Mouse (Mus musculus): Measurements from ENCODE around the gene Taok3. TPM values are rescaled to one million over a fixed set of nuclear protein-coding genes. Genes with fewer than 3 reads are reported as not detected.

Gene Taok3
- polyA plus RNA-seq, 1 experiment from 2014 or later, result 61.7 TPM

DNA sequence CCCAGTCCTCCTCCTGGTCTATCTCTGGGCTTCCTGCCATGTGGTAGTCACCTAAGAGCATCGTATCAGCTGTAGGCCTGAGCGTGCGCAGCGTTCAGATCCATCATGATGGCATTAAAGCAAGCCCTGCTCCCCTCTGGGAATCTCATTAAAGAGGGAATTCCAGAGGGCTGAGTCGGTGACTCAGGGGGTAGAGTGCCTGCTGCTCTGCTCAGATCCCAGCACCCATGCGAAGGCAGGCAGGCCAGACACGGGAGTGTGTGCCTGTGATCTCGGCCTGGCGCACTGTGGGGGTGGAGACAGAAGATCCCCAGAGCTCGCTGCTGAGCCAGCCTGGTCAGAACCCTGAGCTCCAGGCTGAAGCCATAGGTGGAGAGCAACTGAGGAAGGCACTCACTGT is 128.4 kb downstream of the Taok3 start:
- ATAC-seq, result no peak
- peaks cover 8% of the 10 kb centered on the region for H3K4me1 ChIP-seq (ENCODE audit: control insufficient read depth, insufficient read depth, low read depth, low read length)
- H3K4me3 ChIP-seq (ENCODE audit: low read length), result no peak overlapping the region
- peaks cover 20% of the 10 kb centered on the region for H3K36me3 ChIP-seq (ENCODE audit: control insufficient read depth, insufficient read depth, low read length)
- no peaks in the 10 kb centered on the region for H3K27me3 ChIP-seq (replicated peaks; ENCODE audit: control insufficient read depth, insufficient read depth, low read length)
- H3K9me3 ChIP-seq (ENCODE audit: control insufficient read depth, low read length), result no peaks in the 10 kb centered on the region
- 29% methylated on average over 9 of the region's 10 CpGs for WGBS
- no peak overlapping the region for H3K4me2 ChIP-seq (ENCODE audit: low read length)
- no peak overlapping the region for H3K27ac ChIP-seq (ENCODE audit: low read depth, low read length)
- H3K9ac ChIP-seq (ENCODE audit: low read depth, low read length), result no peak overlapping the region

DNA sequence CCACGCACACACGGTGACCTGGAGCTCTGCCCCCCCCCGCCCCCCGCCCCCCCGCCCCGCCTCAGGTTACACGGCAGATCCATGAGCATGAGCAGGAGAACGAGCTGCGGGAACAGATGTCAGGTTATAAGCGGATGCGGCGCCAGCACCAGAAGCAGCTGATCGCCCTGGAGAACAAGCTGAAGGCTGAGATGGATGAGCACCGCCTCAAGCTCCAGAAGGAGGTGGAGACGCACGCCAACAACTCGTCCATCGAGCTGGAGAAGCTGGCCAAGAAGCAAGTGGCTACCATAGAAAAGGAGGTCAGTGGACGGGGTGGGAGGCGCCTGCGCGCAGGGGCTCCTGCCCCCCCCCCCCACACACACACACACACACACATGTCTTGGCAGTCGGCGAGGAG is 130.9 kb downstream of the Taok3 start:
- H3K36me3 ChIP-seq (ENCODE audit: control insufficient read depth, insufficient read depth, low read length), result peaks cover 28% of the 10 kb centered on the region
- WGBS, result 70% methylated on average over 18 of the region's 24 CpGs

DNA sequence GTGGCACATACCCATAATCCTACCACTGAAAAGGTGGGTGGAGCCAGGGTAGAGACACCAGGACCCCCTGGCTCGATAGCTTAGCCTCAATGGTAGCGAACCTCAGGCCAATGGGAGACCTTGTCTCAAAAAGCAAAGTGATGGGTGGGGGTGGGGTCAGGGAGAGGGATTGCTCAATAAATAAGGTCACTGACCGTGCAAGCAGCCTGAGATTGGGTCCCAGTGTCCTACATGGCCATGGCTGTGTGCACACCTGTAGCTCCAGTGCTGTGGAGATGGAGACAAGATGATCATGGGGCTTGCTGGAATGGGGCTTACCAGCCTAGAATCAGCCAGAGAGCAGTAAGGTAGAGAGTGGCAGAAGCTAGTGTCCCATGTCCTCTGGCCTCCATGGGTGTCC is 131.8 kb downstream of the Taok3 start:
- Histone ChIP-seq H3K9ac (ENCODE audit: low read depth, low read length) (no peak overlapping the region), H3K4me2 (ENCODE audit: low read length) (no peak overlapping the region), H3K4me1 (ENCODE audit: control insufficient read depth, insufficient read depth, low read depth, low read length) (no peaks in the 10 kb centered on the region), H3K36me3 (ENCODE audit: control insufficient read depth, insufficient read depth, low read length) (peaks cover 38% of the 10 kb centered on the region), H3K27ac (ENCODE audit: low read depth, low read length) (no peak overlapping the region), H3K27me3 (replicated peaks; ENCODE audit: control insufficient read depth, insufficient read depth, low read length) (no peaks in the 10 kb centered on the region), H3K4me3 (ENCODE audit: low read length) (no peak overlapping the region), H3K9me3 (ENCODE audit: control insufficient read depth, low read length) (no peaks in the 10 kb centered on the region)
- no peak for ATAC-seq
- WGBS, result 98% methylated on average over 3 of the region's 3 CpGs

More for the DNA sequence above, 130.9 kb downstream of the Taok3 start:
- H3K27ac ChIP-seq (ENCODE audit: low read depth, low read length), result no peak overlapping the region
- H3K9me3 ChIP-seq (ENCODE audit: control insufficient read depth, low read length), result no peaks in the 10 kb centered on the region
- no peak overlapping the region for H3K4me2 ChIP-seq (ENCODE audit: low read length)
- H3K4me3 ChIP-seq (ENCODE audit: low read length), result no peak overlapping the region
- no peaks in the 10 kb centered on the region for H3K27me3 ChIP-seq (replicated peaks; ENCODE audit: control insufficient read depth, insufficient read depth, low read length)
- no peak overlapping the region for H3K9ac ChIP-seq (ENCODE audit: low read depth, low read length)
- no peak for ATAC-seq
- H3K4me1 ChIP-seq (ENCODE audit: control insufficient read depth, insufficient read depth, low read depth, low read length), result no peaks in the 10 kb centered on the region

DNA sequence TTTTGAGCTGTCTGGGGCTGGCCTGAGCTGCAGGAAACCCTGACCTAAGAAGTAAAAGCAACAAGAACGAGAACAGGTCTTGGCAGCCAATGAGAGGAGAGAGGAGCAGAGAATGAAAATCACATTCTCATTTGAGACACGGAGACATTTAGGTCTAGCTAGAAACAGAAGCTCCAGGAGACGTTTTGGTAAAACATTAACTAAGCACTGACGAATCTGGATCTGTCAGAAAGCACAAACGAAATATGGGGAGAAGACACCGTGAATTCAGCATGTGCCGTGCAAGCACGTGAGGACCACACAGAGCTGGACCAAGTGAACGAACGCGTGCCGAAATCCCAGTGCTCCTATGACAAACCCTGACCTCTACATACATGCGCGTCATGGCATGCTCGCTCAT is 138.3 kb downstream of the Taok3 start:
- H3K9ac ChIP-seq (ENCODE audit: low read depth, low read length), result no peak overlapping the region
- H3K36me3 ChIP-seq (ENCODE audit: control insufficient read depth, insufficient read depth, low read length), result peaks cover 58% of the 10 kb centered on the region
- no peak overlapping the region for H3K4me3 ChIP-seq (ENCODE audit: low read length)
- no peak for ATAC-seq
- no peaks in the 10 kb centered on the region for H3K4me1 ChIP-seq (ENCODE audit: control insufficient read depth, insufficient read depth, low read depth, low read length)
- H3K27ac ChIP-seq (ENCODE audit: low read depth, low read length), result no peak overlapping the region
- H3K27me3 ChIP-seq (replicated peaks; ENCODE audit: control insufficient read depth, insufficient read depth, low read length), result no peaks in the 10 kb centered on the region
- 95% methylated on average over 15 of the region's 15 CpGs for WGBS
- H3K9me3 ChIP-seq (ENCODE audit: control insufficient read depth, low read length), result no peaks in the 10 kb centered on the region
- H3K4me2 ChIP-seq (ENCODE audit: low read length), result no peak overlapping the region

- H3K9ac ChIP-seq (ENCODE audit: low read depth, low read length), result no peak overlapping the region
- H3K27me3 ChIP-seq (replicated peaks; ENCODE audit: control insufficient read depth, insufficient read depth, low read length), result no peaks in the 10 kb centered on the region
- no peak overlapping the region for H3K4me2 ChIP-seq (ENCODE audit: low read length)
- H3K36me3 ChIP-seq (ENCODE audit: control insufficient read depth, insufficient read depth, low read length), result peaks cover 49% of the 10 kb centered on the region
- no peak overlapping the region for H3K27ac ChIP-seq (ENCODE audit: low read depth, low read length)
- WGBS, result 92% methylated on average over 19 of the region's 21 CpGs
- 0 out of 2 replicates have a peak, but pooled peaks have one; percentile 29 for ATAC-seq
- peaks cover 4% of the 10 kb centered on the region; the same call in 1 of the 2 replicates for H3K9me3 ChIP-seq (ENCODE audit: control insufficient read depth, low read length)
- H3K4me3 ChIP-seq (ENCODE audit: low read length), result no peak overlapping the region
- H3K4me1 ChIP-seq (ENCODE audit: control insufficient read depth, insufficient read depth, low read depth, low read length), result no peaks in the 10 kb centered on the region
Measured at GRCm38 (mm10) chr5:117263566-117263965, 143.6 kb downstream of the Taok3 start.

- Histone ChIP-seq H3K9me3 (ENCODE audit: control insufficient read depth, low read length) (peaks cover 4% of the 10 kb centered on the region; the same call in 1 of the 2 replicates), H3K9ac (ENCODE audit: low read depth, low read length) (no peak overlapping the region), H3K36me3 (ENCODE audit: control insufficient read depth, insufficient read depth, low read length) (peaks cover 43% of the 10 kb centered on the region), H3K4me1 (ENCODE audit: control insufficient read depth, insufficient read depth, low read depth, low read length) (no peaks in the 10 kb centered on the region), H3K4me2 (ENCODE audit: low read length) (no peak overlapping the region), H3K27me3 (replicated peaks; ENCODE audit: control insufficient read depth, insufficient read depth, low read length) (no peaks in the 10 kb centered on the region), H3K27ac (ENCODE audit: low read depth, low read length) (no peak overlapping the region), H3K4me3 (ENCODE audit: low read length) (no peak overlapping the region)
- 53% methylated on average over 5 of the region's 5 CpGs for WGBS
- no peak for ATAC-seq
Measured at GRCm38 (mm10) chr5:117264701-117265100, 144.8 kb downstream of the Taok3 start.

DNA sequence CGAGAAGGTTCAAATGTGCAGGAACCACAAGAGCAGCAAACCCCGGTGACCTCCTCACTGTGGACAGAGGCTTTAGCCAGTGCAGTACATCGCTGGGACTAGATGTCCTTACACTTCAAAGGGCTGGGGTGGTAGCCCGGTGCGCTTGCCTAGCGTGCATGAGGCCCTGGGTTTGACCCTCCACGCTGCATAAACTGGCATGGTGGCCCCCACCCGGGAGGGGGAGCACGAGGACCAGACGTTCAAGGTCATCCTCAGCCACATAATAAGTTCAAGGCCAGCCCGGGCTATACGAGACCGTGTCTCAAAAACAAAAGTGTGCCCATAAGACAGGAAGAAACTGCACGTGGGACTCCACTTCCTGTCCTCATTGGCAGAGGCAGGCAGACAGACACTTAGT is 148.0 kb downstream of the Taok3 start:
- no peak for ATAC-seq
- Histone ChIP-seq H3K4me3 (ENCODE audit: low read length) (no peak overlapping the region), H3K27me3 (replicated peaks; ENCODE audit: control insufficient read depth, insufficient read depth, low read length) (no peaks in the 10 kb centered on the region), H3K36me3 (ENCODE audit: control insufficient read depth, insufficient read depth, low read length) (peaks cover 40% of the 10 kb centered on the region), H3K27ac (ENCODE audit: low read depth, low read length) (no peak overlapping the region), H3K9ac (ENCODE audit: low read depth, low read length) (no peak overlapping the region), H3K4me2 (ENCODE audit: low read length) (no peak overlapping the region), H3K4me1 (ENCODE audit: control insufficient read depth, insufficient read depth, low read depth, low read length) (no peaks in the 10 kb centered on the region), H3K9me3 (ENCODE audit: control insufficient read depth, low read length) (peaks cover 4% of the 10 kb centered on the region; the same call in 1 of the 2 replicates)
- WGBS, result 85% methylated on average over 14 of the region's 14 CpGs

DNA sequence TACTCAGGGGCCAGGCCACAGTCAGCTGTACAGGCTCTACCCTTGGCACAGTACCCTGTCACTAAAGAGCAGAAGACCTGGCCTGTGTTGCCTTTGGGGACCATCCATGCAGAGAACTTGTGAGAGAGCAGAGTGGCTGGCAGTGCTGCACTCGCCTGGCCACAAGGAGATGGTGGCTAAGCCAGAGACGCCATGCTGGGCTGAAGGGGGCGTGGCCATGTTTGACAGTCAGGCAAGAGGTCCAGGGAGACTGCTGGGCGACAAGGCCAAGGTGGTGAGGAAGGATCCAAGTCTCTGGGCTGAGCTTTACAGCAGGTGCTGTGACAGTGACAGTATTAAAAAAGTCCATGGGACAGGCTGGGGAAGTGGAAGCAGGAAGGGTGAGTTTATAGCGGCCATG is 148.8 kb downstream of the Taok3 start:
- Histone ChIP-seq H3K27me3 (replicated peaks; ENCODE audit: control insufficient read depth, insufficient read depth, low read length) (no peaks in the 10 kb centered on the region), H3K4me2 (ENCODE audit: low read length) (no peak overlapping the region), H3K36me3 (ENCODE audit: control insufficient read depth, insufficient read depth, low read length) (peaks cover 31% of the 10 kb centered on the region), H3K4me3 (ENCODE audit: low read length) (no peak overlapping the region), H3K27ac (ENCODE audit: low read depth, low read length) (no peak overlapping the region), H3K4me1 (ENCODE audit: control insufficient read depth, insufficient read depth, low read depth, low read length) (no peaks in the 10 kb centered on the region), H3K9ac (ENCODE audit: low read depth, low read length) (no peak overlapping the region), H3K9me3 (ENCODE audit: control insufficient read depth, low read length) (peaks cover under 1% of the 10 kb centered on the region; the same call in 1 of the 2 replicates)
- no peak for ATAC-seq
- 42% methylated on average over 5 of the region's 5 CpGs for WGBS

DNA sequence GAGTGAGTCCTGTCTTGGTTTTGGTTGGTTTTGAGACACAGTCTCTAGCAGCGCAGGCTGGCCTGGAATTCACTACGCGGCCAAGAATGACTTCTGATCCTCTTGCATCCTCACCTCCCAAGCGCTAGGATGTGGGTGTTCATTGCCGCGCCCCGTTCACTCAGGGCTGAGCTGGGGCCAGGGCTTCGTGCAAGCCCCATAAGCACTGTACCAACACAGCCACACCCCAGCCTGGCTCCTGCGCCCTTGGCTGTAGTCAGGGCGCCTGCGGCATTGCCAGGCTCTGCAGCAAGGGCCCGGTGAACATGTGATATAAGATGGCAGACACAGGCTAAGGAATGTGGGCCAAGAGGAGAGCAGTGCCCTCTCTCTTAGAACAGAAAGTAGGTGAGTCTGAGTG is 149.5 kb downstream of the Taok3 start:
- no peaks in the 10 kb centered on the region for H3K27me3 ChIP-seq (replicated peaks; ENCODE audit: control insufficient read depth, insufficient read depth, low read length)
- no peak overlapping the region for H3K9ac ChIP-seq (ENCODE audit: low read depth, low read length)
- no peaks in the 10 kb centered on the region for H3K4me1 ChIP-seq (ENCODE audit: control insufficient read depth, insufficient read depth, low read depth, low read length)
- H3K27ac ChIP-seq (ENCODE audit: low read depth, low read length), result no peak overlapping the region
- no peaks in the 10 kb centered on the region for H3K9me3 ChIP-seq (ENCODE audit: control insufficient read depth, low read length)
- peaks cover 28% of the 10 kb centered on the region for H3K36me3 ChIP-seq (ENCODE audit: control insufficient read depth, insufficient read depth, low read length)
- H3K4me2 ChIP-seq (ENCODE audit: low read length), result no peak overlapping the region
- WGBS, result 94% methylated on average over 12 of the region's 12 CpGs
- ATAC-seq, result no peak
- H3K4me3 ChIP-seq (ENCODE audit: low read length), result no peak overlapping the region

DNA sequence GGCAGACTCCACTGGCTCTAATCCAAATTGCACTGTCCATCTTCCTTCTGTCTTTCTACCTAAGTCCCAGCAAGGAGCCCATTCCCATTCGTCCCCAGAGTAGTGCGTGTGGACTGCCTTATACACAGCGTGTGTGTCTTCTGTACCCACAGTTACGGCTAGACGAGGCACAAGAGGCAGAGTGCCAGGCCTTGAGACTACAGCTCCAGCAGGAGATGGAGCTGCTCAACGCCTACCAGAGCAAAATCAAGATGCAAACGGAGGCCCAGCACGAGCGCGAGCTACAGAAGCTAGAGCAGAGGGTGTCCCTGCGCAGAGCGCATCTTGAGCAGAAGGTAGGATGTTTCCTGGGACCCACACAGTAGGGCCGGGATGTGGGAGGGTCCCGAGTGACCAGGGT is 152.0 kb downstream of the Taok3 start:
- Histone ChIP-seq H3K4me2 (ENCODE audit: low read length) (no peak overlapping the region), H3K4me1 (ENCODE audit: control insufficient read depth, insufficient read depth, low read depth, low read length) (no peaks in the 10 kb centered on the region), H3K4me3 (ENCODE audit: low read length) (no peak overlapping the region), H3K36me3 (ENCODE audit: control insufficient read depth, insufficient read depth, low read length) (peaks cover 9% of the 10 kb centered on the region), H3K9me3 (ENCODE audit: control insufficient read depth, low read length) (no peaks in the 10 kb centered on the region), H3K9ac (ENCODE audit: low read depth, low read length) (no peak overlapping the region), H3K27me3 (replicated peaks; ENCODE audit: control insufficient read depth, insufficient read depth, low read length) (no peaks in the 10 kb centered on the region), H3K27ac (ENCODE audit: low read depth, low read length) (no peak overlapping the region)
- 78% methylated on average over 14 of the region's 14 CpGs for WGBS
- ATAC-seq, result no peak

Data from hindbrain, embryonic 16.5 days (tissue).